Mouse (Mus musculus): ENCODE results near the gene Arhgef40. TPM values are rescaled to one million over a fixed set of nuclear protein-coding genes. Genes with fewer than 3 reads are reported as not detected.

The Arhgef40 gene
- polyA plus RNA-seq, 1 experiment from 2014 or later: 12.5 TPM

GRCm38 (mm10) chr14:52013771-52014219, 29.3 kb downstream of the Arhgef40 start:
- H3K27me3 ChIP-seq (ENCODE audit: control insufficient read depth, insufficient read depth, low read depth, low read length): no peaks in the 10 kb centered on the region
- H3K4me2 ChIP-seq (ENCODE audit: low read depth, low read length): peak overlapping the region; percentile 92
- no peaks in the 10 kb centered on the region for H3K36me3 ChIP-seq (ENCODE audit: control insufficient read depth, insufficient read depth)
- peak; percentile 30 for ATAC-seq (ENCODE audit: low read depth)
- 0 out of 2 replicates have a peak overlapping the region, but pooled peaks have one; percentile 65 for H3K27ac ChIP-seq (ENCODE audit: low read length)
- H3K4me3 ChIP-seq (ENCODE audit: low read depth, low read length): peak overlapping the region; percentile 70
- no peaks in the 10 kb centered on the region for H3K9me3 ChIP-seq (replicated peaks; ENCODE audit: control insufficient read depth, low read length)
- peak overlapping the region; percentile 72 for H3K9ac ChIP-seq (ENCODE audit: low read depth, low read length)
- H3K4me1 ChIP-seq (ENCODE audit: control insufficient read depth, low read depth, low read length): peaks cover 42% of the 10 kb centered on the region
- 7% methylated on average over 21 of the region's 24 CpGs for WGBS (ENCODE audit: insufficient replicate concordance)

DNA sequence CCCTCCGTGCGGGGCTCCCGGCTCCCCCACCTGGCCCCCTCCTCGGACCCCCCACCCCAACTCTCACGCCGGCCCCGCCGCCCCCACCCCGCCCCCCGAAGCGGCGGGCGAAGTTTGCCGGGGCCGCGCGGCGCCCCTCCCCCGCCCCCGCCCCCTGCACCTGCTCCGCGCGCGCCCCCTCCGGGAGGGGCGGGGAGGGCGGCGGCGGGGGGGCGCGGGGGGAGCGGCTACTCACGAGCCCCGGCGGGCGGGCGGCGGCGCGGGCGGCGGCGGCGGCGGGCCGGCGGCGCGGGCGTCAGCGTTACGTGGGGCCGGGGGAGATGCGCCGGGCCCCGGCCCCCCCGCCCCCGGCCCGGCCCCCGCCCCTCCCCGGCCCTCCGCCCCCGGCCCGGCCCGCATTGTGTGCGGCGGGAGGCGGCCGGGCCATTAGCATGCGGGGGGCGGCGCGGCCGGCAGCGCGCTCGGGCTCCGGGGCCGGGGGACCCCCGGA, 29.8 kb downstream of the Arhgef40 start:
- ATAC-seq (ENCODE audit: low read depth): peak; percentile 20; the same call in 1 of the 2 replicates
- peak overlapping the region; percentile 72 for H3K9ac ChIP-seq (ENCODE audit: low read depth, low read length)
- H3K4me2 ChIP-seq (ENCODE audit: low read depth, low read length): peak overlapping the region; percentile 92
- no peaks in the 10 kb centered on the region for H3K9me3 ChIP-seq (replicated peaks; ENCODE audit: control insufficient read depth, low read length)
- H3K36me3 ChIP-seq (ENCODE audit: control insufficient read depth, insufficient read depth): no peaks in the 10 kb centered on the region
- H3K4me1 ChIP-seq (ENCODE audit: control insufficient read depth, low read depth, low read length): peaks cover 44% of the 10 kb centered on the region
- H3K27me3 ChIP-seq (ENCODE audit: control insufficient read depth, insufficient read depth, low read depth, low read length): no peaks in the 10 kb centered on the region
- 0% methylated on average over 7 of the region's 80 CpGs for WGBS (ENCODE audit: insufficient replicate concordance)
- H3K4me3 ChIP-seq (ENCODE audit: low read depth, low read length): peak overlapping the region; percentile 70
- H3K27ac ChIP-seq (ENCODE audit: low read length): peak overlapping the region; percentile 65; the same call in 1 of the 2 replicates

DNA sequence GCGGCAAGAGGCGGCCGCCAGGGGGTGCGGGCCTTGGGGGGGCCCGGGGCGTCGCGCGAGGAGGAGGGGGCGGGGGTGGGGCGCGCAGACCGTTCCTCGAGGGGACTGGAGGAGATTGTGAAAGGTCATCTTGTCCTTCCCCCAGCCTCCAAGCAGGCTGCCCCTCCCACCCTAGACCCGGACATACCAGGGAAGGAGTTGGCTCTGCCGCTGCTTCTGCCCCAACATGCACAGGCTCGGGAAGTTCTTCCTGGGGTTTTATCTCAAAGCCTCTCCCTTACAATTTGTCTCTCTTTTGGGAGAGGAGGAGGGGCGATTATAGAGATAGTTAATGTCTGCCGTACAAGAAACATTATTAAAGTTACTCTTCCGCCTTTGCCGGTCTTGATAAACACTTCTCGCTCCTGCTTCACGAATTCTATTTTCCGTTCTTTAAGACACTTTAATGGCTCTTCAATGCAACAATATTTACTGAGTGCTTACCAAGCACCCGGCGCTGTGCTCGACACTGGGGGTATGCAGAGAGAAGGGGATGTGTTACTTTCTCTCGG, 30.3 kb downstream of the Arhgef40 start:
- H3K4me2 ChIP-seq (ENCODE audit: low read depth, low read length): peak overlapping the region; percentile 92
- H3K4me1 ChIP-seq (ENCODE audit: control insufficient read depth, low read depth, low read length): peaks cover 44% of the 10 kb centered on the region
- peak overlapping the region; percentile 70 for H3K4me3 ChIP-seq (ENCODE audit: low read depth, low read length)
- H3K9me3 ChIP-seq (replicated peaks; ENCODE audit: control insufficient read depth, low read length): no peaks in the 10 kb centered on the region
- 0% methylated on average over 14 of the region's 28 CpGs for WGBS (ENCODE audit: insufficient replicate concordance)
- peak; percentile 4; the same call in 1 of the 2 replicates for ATAC-seq (ENCODE audit: low read depth)
- H3K27ac ChIP-seq (ENCODE audit: low read length): peak overlapping the region; percentile 65; the same call in 1 of the 2 replicates
- H3K36me3 ChIP-seq (ENCODE audit: control insufficient read depth, insufficient read depth): no peaks in the 10 kb centered on the region
- H3K27me3 ChIP-seq (ENCODE audit: control insufficient read depth, insufficient read depth, low read depth, low read length): no peaks in the 10 kb centered on the region
- peak overlapping the region; percentile 72 for H3K9ac ChIP-seq (ENCODE audit: low read depth, low read length)

GRCm38 (mm10) chr14:52015445-52016100, 31.1 kb downstream of the Arhgef40 start, which contains the start of gene Tmem253:
Tmem253 (plus strand) TSS chr14:52015658.
- no peak for ATAC-seq (ENCODE audit: low read depth)
- H3K36me3 ChIP-seq (ENCODE audit: control insufficient read depth, insufficient read depth): no peaks in the 10 kb centered on the region
- H3K27me3 ChIP-seq (ENCODE audit: control insufficient read depth, insufficient read depth, low read depth, low read length): no peaks in the 10 kb centered on the region
- H3K9me3 ChIP-seq (replicated peaks; ENCODE audit: control insufficient read depth, low read length): no peaks in the 10 kb centered on the region
- peak within 1 kb of the TSS; percentile 72 for H3K9ac ChIP-seq (ENCODE audit: low read depth, low read length)
- H3K4me2 ChIP-seq (ENCODE audit: low read depth, low read length): peak within 1 kb of the TSS; percentile 92
- H3K4me1 ChIP-seq (ENCODE audit: control insufficient read depth, low read depth, low read length): peaks cover 44% of the 10 kb centered on the region
- H3K27ac ChIP-seq (ENCODE audit: low read length): peak within 1 kb of the TSS; percentile 65; the same call in 1 of the 2 replicates
- WGBS (ENCODE audit: insufficient replicate concordance): 25% methylated on average over 6 of the region's 6 CpGs
- H3K4me3 ChIP-seq (ENCODE audit: low read depth, low read length): peak within 1 kb of the TSS; percentile 70

GRCm38 (mm10) chr14:52016625-52017405, 32.3 kb downstream of the Arhgef40 start:
- Histone ChIP-seq H3K27ac (ENCODE audit: low read length) (no peak overlapping the region), H3K4me1 (ENCODE audit: control insufficient read depth, low read depth, low read length) (peaks cover 55% of the 10 kb centered on the region), H3K4me2 (ENCODE audit: low read depth, low read length) (no peak overlapping the region), H3K36me3 (ENCODE audit: control insufficient read depth, insufficient read depth) (no peaks in the 10 kb centered on the region), H3K27me3 (ENCODE audit: control insufficient read depth, insufficient read depth, low read depth, low read length) (no peaks in the 10 kb centered on the region), H3K9ac (ENCODE audit: low read depth, low read length) (no peak overlapping the region), H3K9me3 (replicated peaks; ENCODE audit: control insufficient read depth, low read length) (no peaks in the 10 kb centered on the region), H3K4me3 (ENCODE audit: low read depth, low read length) (no peak overlapping the region)
- no peak for ATAC-seq (ENCODE audit: low read depth)
- whole genome bisulfite sequencing (ENCODE audit: insufficient replicate concordance): 78% methylated on average over 13 of the region's 13 CpGs

- ATAC-seq (ENCODE audit: low read depth): no peak
- H3K27me3 ChIP-seq (ENCODE audit: control insufficient read depth, insufficient read depth, low read depth, low read length): no peaks in the 10 kb centered on the region
- H3K36me3 ChIP-seq (ENCODE audit: control insufficient read depth, insufficient read depth): no peaks in the 10 kb centered on the region
- H3K4me2 ChIP-seq (ENCODE audit: low read depth, low read length): no peak overlapping the region
- H3K4me1 ChIP-seq (ENCODE audit: control insufficient read depth, low read depth, low read length): peaks cover 63% of the 10 kb centered on the region
- H3K27ac ChIP-seq (ENCODE audit: low read length): no peak overlapping the region
- H3K4me3 ChIP-seq (ENCODE audit: low read depth, low read length): no peak overlapping the region
- no peak overlapping the region for H3K9ac ChIP-seq (ENCODE audit: low read depth, low read length)
- no peaks in the 10 kb centered on the region for H3K9me3 ChIP-seq (replicated peaks; ENCODE audit: control insufficient read depth, low read length)
- 67% methylated on average over 4 of the region's 4 CpGs for WGBS (ENCODE audit: insufficient replicate concordance)
Measured at GRCm38 (mm10) chr14:52017662-52018061, 33.1 kb downstream of the Arhgef40 start.

GRCm38 (mm10) chr14:52018248-52019050, 33.9 kb downstream of the Arhgef40 start:
- Histone ChIP-seq H3K4me3 (ENCODE audit: low read depth, low read length) (peak overlapping the region; percentile 75), H3K36me3 (ENCODE audit: control insufficient read depth, insufficient read depth) (no peaks in the 10 kb centered on the region), H3K27me3 (ENCODE audit: control insufficient read depth, insufficient read depth, low read depth, low read length) (no peaks in the 10 kb centered on the region), H3K4me2 (ENCODE audit: low read depth, low read length) (peak overlapping the region; percentile 81), H3K9me3 (replicated peaks; ENCODE audit: control insufficient read depth, low read length) (no peaks in the 10 kb centered on the region), H3K9ac (ENCODE audit: low read depth, low read length) (peak overlapping the region; percentile 89), H3K27ac (ENCODE audit: low read length) (peak overlapping the region; percentile 88), H3K4me1 (ENCODE audit: control insufficient read depth, low read depth, low read length) (peaks cover 71% of the 10 kb centered on the region)
- WGBS (ENCODE audit: insufficient replicate concordance): 79% methylated on average over 15 of the region's 15 CpGs
- no peak for ATAC-seq (ENCODE audit: low read depth)

- no peaks in the 10 kb centered on the region for H3K9me3 ChIP-seq (replicated peaks; ENCODE audit: control insufficient read depth, low read length)
- 28% methylated on average over 12 of the region's 12 CpGs for WGBS (ENCODE audit: insufficient replicate concordance)
Measured at GRCm38 (mm10) chr14:52019051-52019589, 34.6 kb downstream of the Arhgef40 start.

More at GRCm38 (mm10) chr14:52019051-52019589, 34.6 kb downstream of the Arhgef40 start:
- Histone ChIP-seq H3K27me3 (ENCODE audit: control insufficient read depth, insufficient read depth, low read depth, low read length) (no peaks in the 10 kb centered on the region), H3K36me3 (ENCODE audit: control insufficient read depth, insufficient read depth) (no peaks in the 10 kb centered on the region), H3K4me2 (ENCODE audit: low read depth, low read length) (peak overlapping the region; percentile 81), H3K4me1 (ENCODE audit: control insufficient read depth, low read depth, low read length) (peaks cover 75% of the 10 kb centered on the region), H3K27ac (ENCODE audit: low read length) (peak overlapping the region; percentile 88), H3K9ac (ENCODE audit: low read depth, low read length) (peak overlapping the region; percentile 89), H3K4me3 (ENCODE audit: low read depth, low read length) (peak overlapping the region; percentile 75)
- ATAC-seq (ENCODE audit: low read depth): peak; percentile 4; the same call in 1 of the 2 replicates
